ENCODE assay signal across 9 mouse cellular contexts in the genomic region with DNA sequence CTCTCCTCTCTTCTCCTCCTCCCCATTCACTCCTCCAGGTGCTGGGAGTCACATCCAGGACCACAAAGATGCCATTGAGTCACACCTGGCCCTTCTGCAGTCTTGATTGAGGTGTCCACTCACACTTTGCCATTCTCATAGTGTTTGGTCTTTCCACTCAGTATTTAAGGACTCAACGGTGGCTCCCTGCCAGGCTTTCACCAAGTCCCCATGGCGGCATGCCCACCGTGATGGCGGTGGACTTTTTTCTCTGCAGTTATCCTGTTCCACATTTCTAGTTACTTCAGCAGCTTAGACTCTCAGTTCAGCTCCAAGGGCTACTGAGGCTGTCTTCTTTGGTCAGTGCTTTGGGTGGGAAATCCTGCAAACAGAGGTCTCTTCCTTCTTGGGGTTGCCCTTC.
"Had no signal": no experiment of that assay in that cellular context is flagged by ENCODE, and none has a peak within 500 bp of the region (broad histone marks: within the 10 kb centered on the region; RNA-seq: fewer than 3 reads in every experiment).

No protein-coding gene starts in this region.

- DNase-seq: heart, adult 18-20 months; heart, postnatal 10 days; heart, postnatal 4 days; kidney, adult 18-20 months; kidney, adult 8-10 months; kidney, postnatal 10 days; kidney, postnatal 25 days; kidney, postnatal 4 days; liver had no signal
